Mouse (Mus musculus) cerebellum, adult 8-10 months (tissue): ENCODE results near the gene Tom1l2.

Experiments
- DNase-seq: peaks from one replicate; pipeline ENCODE4 v3.0.0; 2022

The Tom1l2 gene

DNA sequence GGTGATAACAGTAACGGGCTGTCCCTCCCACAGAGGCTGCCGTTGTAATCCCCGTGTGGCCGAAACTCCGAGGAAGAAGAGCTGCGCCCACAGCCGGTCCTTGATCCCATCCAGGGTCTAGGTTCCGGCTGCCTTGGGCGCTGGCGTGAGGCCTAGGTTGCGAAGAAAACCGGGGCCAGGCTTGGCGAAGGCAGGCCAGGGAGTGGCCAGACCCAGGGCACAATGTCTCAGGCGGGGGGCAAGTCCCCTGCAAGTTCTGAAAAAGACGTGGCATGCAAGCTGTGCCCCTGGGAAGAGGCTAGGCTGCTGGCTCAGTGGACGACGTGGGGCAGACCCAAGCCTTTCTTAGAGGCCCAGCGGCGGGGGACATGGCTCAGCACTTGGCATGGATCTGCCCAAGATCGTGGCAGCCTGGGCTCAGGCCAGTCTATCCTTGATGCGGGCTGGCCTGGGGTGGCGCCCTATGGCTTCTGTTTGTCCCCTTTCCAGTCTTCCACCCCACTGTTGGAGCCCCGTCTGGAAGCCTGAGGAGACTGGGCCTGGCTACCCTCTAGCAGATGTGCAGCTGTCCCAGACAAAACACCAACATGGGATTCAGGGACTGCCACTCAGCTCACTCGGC, 154.6 kb downstream of the Tom1l2 start:
- no peak for DNase-seq

DNA sequence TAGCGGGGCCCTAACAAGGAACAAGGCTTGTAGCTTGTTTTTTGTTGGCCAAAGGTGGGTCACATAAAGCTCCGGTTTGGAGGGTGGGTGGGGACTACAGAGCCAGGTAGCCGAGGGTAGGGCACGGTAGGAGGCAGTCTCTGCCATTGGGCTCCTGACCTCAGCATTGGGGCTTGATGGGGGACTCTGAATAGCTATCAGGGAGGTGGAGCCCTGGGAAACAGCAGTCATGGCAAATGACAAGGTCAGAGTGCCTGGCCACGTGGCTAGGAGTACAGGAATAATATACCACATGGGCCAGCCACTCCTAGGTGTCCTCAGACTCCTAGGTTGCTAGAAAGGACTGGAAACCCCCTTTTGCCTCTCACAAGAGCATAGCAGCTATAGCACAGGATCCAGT, 156.4 kb downstream of the Tom1l2 start:
- no peak for DNase-seq

DNA sequence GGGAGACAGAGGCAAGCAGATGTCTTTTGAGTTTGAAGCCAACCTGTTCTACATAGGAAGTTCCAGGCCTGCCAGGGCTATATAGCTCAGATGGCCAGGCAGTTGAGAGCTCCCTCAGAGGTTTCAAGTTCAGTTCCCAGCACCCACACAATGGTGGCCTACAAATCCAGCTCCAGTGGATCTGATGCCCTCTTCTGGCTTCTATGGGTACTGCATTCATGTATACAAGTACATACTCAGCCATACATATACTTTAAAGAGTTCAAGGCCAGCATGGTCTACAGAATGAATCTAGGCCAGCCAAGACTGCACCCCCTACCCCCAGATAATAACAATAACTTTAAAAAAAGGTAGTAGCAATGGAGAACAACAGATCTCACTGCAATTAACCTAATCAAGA, 157.6 kb downstream of the Tom1l2 start:
- no peak for DNase-seq

DNA sequence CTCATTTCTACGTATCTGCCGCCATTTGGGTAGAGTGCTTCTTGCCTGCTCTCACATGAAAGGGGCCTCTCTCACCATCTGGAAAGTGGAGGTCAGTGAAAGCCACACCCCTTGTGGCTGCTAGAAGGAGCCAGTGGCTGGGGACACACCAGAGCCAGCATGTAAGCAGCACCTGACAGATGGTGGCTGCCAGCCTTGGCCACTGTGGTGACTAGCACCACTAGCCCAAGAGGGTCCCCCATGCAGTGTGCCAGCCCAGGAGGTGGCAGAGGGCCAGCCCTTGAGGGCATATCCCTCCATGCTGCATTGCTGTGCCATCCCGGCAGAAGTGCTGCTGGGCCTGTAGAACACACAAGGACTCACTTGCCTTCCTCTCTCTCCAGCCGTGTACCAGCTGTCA, 159.1 kb downstream of the Tom1l2 start:
- DNase-seq, result no peak

DNA sequence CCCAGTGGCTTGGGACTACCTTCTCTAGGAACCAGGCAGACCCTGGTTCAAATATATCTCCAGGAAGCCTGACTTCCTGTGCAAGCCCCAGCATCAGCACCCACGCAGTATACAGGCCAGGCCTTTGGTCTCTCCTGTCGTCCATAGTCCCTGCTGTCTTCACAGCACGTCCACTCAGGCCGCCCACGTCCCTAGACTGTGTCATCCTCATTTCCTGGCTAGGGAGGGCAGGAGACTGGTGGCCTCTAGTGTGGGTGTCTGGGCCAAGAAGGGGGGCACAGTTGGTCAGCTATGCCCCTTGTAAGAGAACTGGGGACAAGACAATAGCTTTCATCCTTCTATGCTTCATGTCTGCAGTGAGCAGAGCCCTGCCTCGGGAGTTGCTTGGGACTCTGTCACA, 160.2 kb downstream of the Tom1l2 start:
- no peak for DNase-seq

DNA sequence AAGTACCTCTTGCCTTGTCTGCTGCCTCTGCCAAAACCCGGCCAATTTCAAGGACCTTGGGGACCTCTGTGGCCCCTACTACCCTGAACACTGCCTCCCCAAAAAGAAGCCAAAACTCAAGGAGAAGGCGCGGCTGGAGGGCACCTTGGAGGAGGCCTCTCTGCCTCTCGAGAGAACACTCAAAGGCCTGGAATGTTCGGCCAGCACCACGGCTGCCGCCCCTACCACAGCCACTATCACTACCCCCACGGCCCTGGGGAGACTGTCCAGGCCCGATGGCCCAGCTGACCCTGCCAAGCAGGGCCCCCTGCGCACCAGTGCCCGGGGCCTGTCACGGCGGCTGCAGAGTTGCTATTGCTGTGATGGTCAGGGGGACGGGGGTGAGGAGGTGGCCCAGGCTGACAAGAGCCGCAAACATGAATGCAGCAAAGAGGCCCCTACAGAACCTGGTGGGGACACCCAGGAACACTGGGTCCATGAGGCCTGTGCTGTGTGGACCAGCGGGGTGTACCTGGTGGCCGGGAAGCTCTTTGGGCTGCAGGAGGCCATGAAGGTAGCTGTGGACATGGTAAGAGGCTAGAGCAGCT, 162.6 kb downstream of the Tom1l2 start:
- no peak for DNase-seq

DNA sequence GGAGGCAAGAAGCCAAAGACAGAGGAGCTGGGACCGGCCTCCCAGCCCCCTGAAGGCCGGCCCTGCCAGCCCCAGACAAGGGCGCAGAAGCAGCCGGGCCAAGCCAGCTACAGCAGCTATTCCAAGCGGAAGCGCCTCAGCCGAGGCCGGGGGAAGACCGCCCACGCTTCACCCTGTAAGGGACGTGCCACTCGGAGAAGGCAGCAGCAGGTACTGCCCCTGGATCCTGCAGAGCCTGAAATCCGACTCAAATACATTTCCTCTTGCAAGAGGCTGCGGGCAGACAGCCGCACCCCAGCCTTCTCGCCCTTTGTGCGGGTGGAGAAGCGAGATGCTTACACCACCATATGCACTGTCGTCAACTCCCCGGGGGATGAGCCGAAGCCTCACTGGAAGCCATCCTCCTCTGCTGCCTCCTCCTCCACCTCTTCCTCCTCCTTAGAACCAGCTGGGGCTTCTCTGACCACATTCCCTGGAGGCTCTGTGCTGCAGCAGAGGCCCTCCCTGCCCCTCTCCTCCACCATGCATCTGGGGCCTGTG, 163.1 kb downstream of the Tom1l2 start:
- no peak for DNase-seq

DNA sequence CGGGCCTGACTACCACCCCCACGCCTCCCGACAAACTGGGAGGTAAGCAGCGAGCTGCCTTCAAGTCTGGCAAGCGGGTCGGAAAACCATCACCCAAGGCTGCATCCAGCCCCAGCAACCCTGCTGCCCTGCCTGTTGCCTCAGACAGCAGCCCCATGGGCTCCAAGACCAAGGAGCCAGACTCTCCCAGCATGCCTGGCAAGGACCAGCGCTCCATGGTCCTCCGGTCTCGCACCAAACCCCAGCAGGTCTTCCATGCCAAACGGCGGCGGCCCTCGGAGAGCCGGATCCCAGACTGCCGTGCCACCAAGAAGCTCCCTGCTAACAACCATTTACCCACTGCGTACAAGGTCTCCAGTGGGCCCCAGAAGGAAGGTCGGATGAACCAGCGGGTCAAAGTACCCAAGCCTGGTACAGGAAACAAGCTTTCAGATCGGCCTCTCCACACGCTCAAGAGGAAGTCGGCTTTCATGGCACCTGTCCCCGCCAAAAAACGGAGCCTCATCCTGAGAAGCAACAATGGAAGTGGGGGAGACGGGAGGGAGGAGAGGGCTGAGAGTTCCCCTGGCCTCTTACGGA, 164.3 kb downstream of the Tom1l2 start:
- no peak for DNase-seq

DNA sequence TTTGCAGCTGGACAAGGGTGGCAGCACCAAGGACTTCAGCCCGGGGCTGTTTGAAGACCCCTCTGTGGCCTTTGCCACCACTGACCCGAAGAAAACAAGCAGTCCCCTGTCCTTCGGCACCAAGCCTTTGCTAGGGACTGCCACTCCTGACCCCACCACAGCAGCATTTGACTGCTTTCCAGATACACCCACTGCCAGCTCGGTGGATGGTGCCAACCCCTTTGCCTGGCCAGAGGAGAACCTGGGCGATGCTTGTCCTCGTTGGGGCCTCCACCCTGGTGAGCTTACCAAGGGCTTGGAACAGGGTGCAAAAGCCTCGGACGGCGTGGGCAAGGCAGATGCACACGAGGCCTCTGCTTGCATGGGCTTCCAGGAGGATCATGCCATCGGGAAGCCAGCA, 165.6 kb downstream of the Tom1l2 start:
- no peak for DNase-seq

DNA sequence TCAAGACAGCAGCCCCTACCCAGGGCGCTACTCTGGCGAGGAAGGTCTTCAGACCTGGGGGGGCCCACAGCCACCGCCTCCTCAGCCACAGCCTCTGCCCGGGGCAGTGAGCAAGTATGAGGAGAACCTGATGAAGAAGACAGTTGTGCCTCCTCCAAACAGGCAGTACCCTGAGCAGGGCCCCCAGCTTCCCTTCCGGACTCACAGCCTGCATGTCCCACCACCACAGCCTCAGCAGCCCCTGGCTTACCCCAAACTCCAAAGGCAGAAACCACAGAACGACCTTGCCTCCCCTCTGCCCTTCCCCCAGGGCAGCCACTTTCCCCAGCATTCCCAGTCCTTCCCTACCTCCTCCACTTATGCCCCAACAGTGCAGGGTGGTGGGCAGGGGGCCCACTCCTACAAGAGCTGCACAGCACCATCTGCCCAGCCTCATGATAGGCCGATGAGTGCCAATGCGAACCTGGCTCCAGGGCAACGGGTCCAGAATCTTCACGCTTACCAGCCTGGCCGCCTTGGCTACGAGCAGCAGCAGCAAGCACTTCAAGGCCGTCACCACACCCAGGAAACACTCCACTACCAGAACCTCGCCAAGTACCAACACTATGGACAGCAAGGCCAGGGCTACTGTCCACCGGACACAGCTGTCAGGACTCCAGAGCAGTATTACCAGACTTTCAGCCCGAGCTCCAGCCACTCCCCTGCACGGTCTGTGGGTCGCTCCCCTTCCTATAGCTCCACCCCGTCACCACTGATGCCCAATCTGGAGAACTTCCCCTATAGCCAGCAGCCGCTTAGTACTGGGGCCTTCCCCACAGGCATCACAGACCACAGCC, 167.1 kb downstream of the Tom1l2 start:
- DNase-seq, result peak; percentile 55

DNA sequence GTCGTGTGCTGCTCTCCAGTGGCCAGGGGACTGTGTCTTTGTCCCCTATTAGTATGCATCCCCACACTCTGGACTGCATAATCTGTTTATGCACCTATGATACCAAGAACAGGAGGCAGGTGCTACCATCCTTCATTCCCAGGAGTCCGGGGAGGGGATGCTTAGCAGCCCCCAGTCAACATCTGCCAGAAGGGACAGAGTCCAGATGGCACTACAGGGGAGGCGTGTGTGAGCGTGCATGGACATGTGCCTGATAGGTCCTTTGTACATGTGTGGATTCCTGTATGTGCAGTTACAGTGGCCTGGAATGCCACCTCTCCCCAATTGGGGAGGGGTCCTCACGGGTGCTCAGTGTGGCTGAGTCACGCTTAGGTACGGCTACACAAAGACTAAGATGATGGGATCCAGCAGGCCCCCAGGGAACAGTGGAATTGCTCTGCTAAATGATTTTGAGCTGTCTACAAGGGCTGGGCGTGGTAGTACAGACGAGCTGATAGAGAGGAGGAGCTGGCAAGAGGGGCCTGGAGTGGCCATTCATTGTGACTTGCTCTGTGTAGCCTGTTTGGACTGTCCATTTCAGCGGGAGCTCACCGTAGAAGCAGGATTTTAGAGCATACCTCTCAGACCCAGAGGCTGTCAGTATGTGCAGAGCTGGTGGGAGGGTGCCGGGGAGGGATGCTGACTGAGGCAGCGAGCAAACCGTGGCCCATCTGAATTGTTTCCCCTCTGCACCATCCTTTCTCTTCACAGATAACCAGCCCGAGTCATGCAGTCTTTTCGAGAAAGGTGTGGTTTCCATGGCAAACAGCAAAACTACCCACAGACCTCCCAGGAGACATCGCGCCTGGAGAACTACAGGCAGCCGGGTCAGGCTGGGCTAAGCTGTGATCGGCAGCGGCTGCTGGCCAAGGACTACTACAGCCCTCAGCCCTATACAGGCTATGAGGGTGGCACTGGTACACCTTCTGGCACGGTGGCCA, 168.1 kb downstream of the Tom1l2 start:
- DNase-seq, result no peak

DNA sequence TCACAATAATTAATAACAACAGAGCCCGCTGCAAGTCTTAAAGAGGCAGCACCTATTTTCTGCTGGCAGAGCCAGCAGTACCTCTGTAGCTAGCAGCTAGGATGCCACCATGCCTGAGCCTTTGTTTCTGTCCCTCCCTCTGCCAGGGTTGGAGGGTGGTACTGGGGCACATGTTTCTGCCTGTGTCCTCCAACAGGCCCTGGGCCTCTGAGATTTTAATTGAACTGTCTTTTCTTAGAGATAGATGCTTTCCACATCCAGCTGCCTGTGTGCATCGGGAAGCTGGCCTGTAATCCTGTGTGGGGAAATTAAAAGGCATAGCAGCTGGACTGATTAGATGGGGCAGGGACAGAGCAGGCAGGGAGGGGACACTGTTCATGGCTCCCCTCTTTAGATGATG, 170.0 kb downstream of the Tom1l2 start:
- DNase-seq, result no peak

DNA sequence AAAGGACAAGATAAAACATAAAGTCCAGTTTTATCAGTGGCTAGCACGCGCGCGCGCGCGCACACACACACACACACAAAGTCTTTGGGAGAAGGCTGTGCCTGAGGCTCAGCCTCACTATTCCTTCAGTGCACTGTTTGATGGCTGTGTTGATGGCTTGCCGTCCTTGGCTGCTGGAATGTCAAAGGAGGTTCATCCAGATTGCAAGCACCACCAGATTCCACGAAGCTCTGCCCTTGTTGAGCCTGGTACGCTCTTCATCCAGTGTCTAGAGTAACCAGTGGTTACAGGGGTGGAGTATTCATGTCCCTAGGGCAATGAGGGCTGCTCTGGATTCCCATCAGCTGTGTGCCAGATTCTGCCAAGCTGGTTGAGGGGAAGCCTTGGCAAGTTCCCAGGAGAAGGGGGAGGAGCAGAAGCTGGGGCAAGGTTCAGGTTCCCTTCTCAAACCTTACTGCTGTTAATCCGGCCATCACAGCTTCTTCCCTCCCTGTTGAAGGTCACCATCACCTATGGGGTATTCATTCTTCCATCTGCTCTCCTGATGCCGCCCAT, 170.5 kb downstream of the Tom1l2 start:
- DNase-seq, result no peak

DNA sequence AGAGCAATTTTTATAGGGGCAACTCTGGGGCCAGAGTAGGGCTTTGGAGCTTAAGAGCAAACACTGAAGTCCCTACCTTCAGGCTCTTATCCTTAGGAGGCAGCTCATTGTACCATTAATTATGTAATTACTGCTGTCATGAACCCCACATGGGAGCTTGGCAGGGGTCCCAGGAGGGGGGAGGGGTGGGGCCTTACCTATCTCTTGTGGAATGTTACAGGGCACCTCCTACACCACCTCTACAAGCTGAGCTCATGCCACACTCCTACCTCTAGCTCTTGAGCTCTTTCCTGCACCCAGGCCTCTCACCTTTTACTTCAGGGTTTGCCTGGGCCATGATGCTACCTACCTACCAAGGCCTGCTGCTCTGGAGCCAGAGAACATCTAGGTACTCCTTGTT, 174.2 kb downstream of the Tom1l2 start:
- peak; percentile 58 for DNase-seq

DNA sequence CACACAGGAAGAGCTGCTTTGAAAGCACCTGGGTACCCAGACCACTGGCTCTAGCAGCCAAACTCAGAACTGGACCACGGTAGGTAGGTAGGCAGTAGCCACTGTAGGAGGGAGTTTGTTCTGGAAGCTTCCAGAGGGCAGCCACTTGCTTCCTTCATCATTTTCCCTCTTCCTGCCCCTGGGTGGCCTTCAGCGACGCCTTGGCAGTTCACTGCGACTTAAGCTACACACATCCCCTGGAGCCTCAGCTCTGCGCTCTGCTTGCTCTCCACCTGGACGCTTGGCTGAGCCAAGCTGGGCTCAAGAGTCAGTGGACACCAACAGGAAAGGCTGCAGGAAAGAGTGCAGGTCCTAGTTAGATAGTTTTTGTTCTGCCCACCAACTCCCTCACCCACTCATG, 174.7 kb downstream of the Tom1l2 start:
- no peak for DNase-seq

DNA sequence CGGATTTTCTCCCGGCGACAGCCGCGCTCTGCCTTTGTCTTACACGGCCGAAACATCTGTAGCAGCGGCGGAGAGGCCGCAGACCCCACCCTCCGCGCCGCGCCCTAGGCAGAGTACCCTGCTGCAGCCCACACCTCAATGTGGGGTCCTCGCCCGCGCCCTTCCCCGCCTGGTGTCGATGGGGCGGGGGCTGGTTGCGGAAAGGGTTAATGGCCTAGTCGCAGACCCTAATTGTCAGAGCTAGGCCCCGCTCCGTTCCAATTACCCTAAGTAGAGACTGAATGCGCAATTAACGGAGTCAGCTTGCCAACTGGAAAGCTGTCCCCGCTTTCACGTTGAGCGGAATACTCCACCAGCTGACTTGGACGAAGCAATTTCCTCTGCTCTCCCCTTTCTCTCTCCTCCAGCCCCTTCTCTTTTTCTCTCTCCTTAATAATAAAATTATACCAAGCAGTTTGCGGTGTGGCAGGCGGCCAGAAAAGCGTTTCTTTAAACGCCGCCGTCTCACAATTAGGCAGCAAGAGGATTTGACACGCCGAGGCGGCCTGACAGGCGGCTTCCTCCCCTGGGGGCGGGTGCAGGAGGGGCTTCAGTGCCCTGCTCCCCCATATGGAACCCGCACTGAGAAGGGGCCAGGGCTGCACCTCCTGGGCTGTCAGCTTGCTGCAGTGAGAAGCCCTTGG, 175.6 kb downstream of the Tom1l2 start:
- DNase-seq, result peak; percentile 63
